Mouse (Mus musculus): ENCODE results near the gene Pramef6.
"Not testable (repeated sequence)": the region's sequence is repeated elsewhere in the genome, so short reads cannot be mapped to it uniquely, and the experiment has no call there.

Gene Pramef6

GRCm38 (mm10) chr4:143900280-143900679, at the start of gene Pramef6:
Gene Pramef6 (minus strand): TSS chr4:143900380.
- not testable (repeated sequence) for DNase-seq (ENCODE audit: low read depth)

- DNase-seq (ENCODE audit: low read depth): not testable (repeated sequence)
Measured at GRCm38 (mm10) chr4:143894406-143894805, 5.8 kb downstream of the Pramef6 start.

GRCm38 (mm10) chr4:143882371-143882770, 17.8 kb downstream of the Pramef6 start:
- DNase-seq (ENCODE audit: low read depth): not testable (repeated sequence)

- not testable (repeated sequence) for DNase-seq (ENCODE audit: low read depth)
Measured at GRCm38 (mm10) chr4:143846197-143846596, 54.0 kb downstream of the Pramef6 start, which contains the start of gene Gm13103. Gene Gm13103 (plus strand): TSS chr4:143846497.

Measured in fibroblast of lung, adult 2 months (primary cell).